Mouse (Mus musculus): ENCODE measurements around the gene Adcy5.

The Adcy5 gene

GRCm38 (mm10) chr16:35330451-35330850, 175.8 kb downstream of the Adcy5 start:
- DNase-seq = no peak
